Mouse (Mus musculus): ENCODE data around the gene Pih1d1.

Gene Pih1d1

GRCm38 (mm10) chr7:45169495-45169894 lies 15.4 kb downstream of the Pih1d1 start:
- no peak for TF ChIP-seq GATA4 (IDR thresholded peaks at IDR 0.05; ENCODE audit: insufficient replicate concordance, low read length)

- TF ChIP-seq GATA4 (IDR thresholded peaks at IDR 0.05; ENCODE audit: insufficient replicate concordance, low read length) = no peak
Measured at GRCm38 (mm10) chr7:45172974-45173373, 18.9 kb downstream of the Pih1d1 start.

GRCm38 (mm10) chr7:45174567-45175280 lies 20.6 kb downstream of the Pih1d1 start:
- TF ChIP-seq GATA4 (IDR thresholded peaks at IDR 0.05; ENCODE audit: insufficient replicate concordance, low read length) = no peak

GRCm38 (mm10) chr7:45175398-45175797 lies 21.3 kb downstream of the Pih1d1 start:
- TF ChIP-seq GATA4 (IDR thresholded peaks at IDR 0.05; ENCODE audit: insufficient replicate concordance, low read length) = no peak

GRCm38 (mm10) chr7:45175929-45176328 lies 21.8 kb downstream of the Pih1d1 start:
- no peak for TF ChIP-seq GATA4 (IDR thresholded peaks at IDR 0.05; ENCODE audit: insufficient replicate concordance, low read length)

- TF ChIP-seq GATA4 (IDR thresholded peaks at IDR 0.05; ENCODE audit: insufficient replicate concordance, low read length) = no peak
Measured at GRCm38 (mm10) chr7:45176356-45176755, 22.3 kb downstream of the Pih1d1 start.

- no peak for TF ChIP-seq GATA4 (IDR thresholded peaks at IDR 0.05; ENCODE audit: insufficient replicate concordance, low read length)
Measured at GRCm38 (mm10) chr7:45178550-45178949, 24.4 kb downstream of the Pih1d1 start.

- TF ChIP-seq GATA4 (IDR thresholded peaks at IDR 0.05; ENCODE audit: insufficient replicate concordance, low read length) = no peak
Measured at GRCm38 (mm10) chr7:45179469-45179868, 25.4 kb downstream of the Pih1d1 start, which contains the start of gene Gfy. Gfy (minus strand) TSS chr7:45179569.

- no peak for TF ChIP-seq GATA4 (IDR thresholded peaks at IDR 0.05; ENCODE audit: insufficient replicate concordance, low read length)
Measured at GRCm38 (mm10) chr7:45180896-45181477, 26.9 kb downstream of the Pih1d1 start, which contains the start of gene Pth2. Pth2 (plus strand) TSS chr7:45180995.

GRCm38 (mm10) chr7:45181540-45181939 lies 27.4 kb downstream of the Pih1d1 start:
- TF ChIP-seq GATA4 (IDR thresholded peaks at IDR 0.05; ENCODE audit: insufficient replicate concordance, low read length) = no peak

- no peak for TF ChIP-seq GATA4 (IDR thresholded peaks at IDR 0.05; ENCODE audit: insufficient replicate concordance, low read length)
Measured at GRCm38 (mm10) chr7:45182199-45182601, 28.1 kb downstream of the Pih1d1 start.

GRCm38 (mm10) chr7:45182606-45183005 lies 28.5 kb downstream of the Pih1d1 start:
- TF ChIP-seq GATA4 (IDR thresholded peaks at IDR 0.05; ENCODE audit: insufficient replicate concordance, low read length) = no peak

GRCm38 (mm10) chr7:45183672-45184071 lies 29.6 kb downstream of the Pih1d1 start:
- TF ChIP-seq GATA4 (IDR thresholded peaks at IDR 0.05; ENCODE audit: insufficient replicate concordance, low read length) = no peak

- no peak for TF ChIP-seq GATA4 (IDR thresholded peaks at IDR 0.05; ENCODE audit: insufficient replicate concordance, low read length)
Measured at GRCm38 (mm10) chr7:45185921-45186320, 31.8 kb downstream of the Pih1d1 start.

GRCm38 (mm10) chr7:45189600-45189999 lies 35.5 kb downstream of the Pih1d1 start:
- no peak for TF ChIP-seq GATA4 (IDR thresholded peaks at IDR 0.05; ENCODE audit: insufficient replicate concordance, low read length)

GRCm38 (mm10) chr7:45190186-45190585 lies 36.1 kb downstream of the Pih1d1 start:
- no peak for TF ChIP-seq GATA4 (IDR thresholded peaks at IDR 0.05; ENCODE audit: insufficient replicate concordance, low read length)

- TF ChIP-seq GATA4 (IDR thresholded peaks at IDR 0.05; ENCODE audit: insufficient replicate concordance, low read length) = no peak
Measured at GRCm38 (mm10) chr7:45191161-45191560, 37.1 kb downstream of the Pih1d1 start.

All from liver, adult (tissue).